Mouse (Mus musculus) megakaryocyte progenitor cell, adult 5-6 weeks (primary cell): ENCODE measurements around the gene Zbtb46. TPM values are rescaled to one million over a fixed set of nuclear protein-coding genes. Genes with fewer than 3 reads are reported as not detected.

Experiments
- ATAC-seq: replicated peaks from 2 replicates; pipeline ENCODE4 v1.8.0; 2016; ENCODE audit warnings: mild to moderate bottlenecking, moderate TSS enrichment, inconsistent platforms; ENCODE audit not compliant: poor library complexity
- total RNA-seq, 2 experiments: library from RNA; stranded (forward) in 1 of 2; stranded (reverse) in 1 of 2; fragments of 157-497, 149-512 nt in 1 of 2; fragments of 200-1000 nt in 1 of 2; gene quantifications; 2 replicates each; pipeline versions ENCODE4 v1.2.3 to v1.2.4; 2015 to 2017

The Zbtb46 gene
- total RNA-seq (2015) (1.2 and 1.8 TPM in 2 replicates), total RNA-seq (2017) (1.9 and 5.4 TPM in 2 replicates)

GRCm38 (mm10) chr2:181459153-181459672, at the start of gene Zbtb46:
Zbtb46 (minus strand) TSS chr2:181459426.
- ATAC-seq = peak; percentile 13

DNA sequence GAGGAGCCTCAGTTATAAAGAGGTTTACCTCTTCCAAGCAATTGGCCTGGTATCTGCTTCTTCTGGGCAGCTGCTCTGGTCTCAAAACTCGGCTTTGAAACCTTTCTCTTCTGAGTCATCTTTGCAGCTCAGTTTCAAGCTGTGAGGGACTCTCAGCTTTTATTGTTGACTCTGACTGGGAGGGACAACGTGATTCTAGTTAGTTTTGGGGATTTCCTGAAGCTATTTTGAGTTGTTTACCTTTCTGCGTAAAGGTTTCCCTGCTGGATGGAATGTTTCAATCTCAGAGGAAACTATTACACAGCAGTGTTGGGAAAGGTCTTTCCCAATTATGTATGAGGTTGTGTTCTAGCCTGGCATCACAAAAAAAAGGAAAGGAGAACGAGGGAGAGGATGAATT, 39.4 kb upstream of the Zbtb46 start:
- no peak for ATAC-seq

- ATAC-seq = peak; percentile 68
Measured at GRCm38 (mm10) chr2:181497548-181497875, 38.3 kb upstream of the Zbtb46 start.

- peak; percentile 76 for ATAC-seq
Measured at GRCm38 (mm10) chr2:181496831-181497547, 37.8 kb upstream of the Zbtb46 start, which contains the start of gene Tpd52l2. Tpd52l2 (plus strand) TSS chr2:181497142.

- ATAC-seq = peak; percentile 51
Measured at GRCm38 (mm10) chr2:181496281-181496680, 37.1 kb upstream of the Zbtb46 start.

DNA sequence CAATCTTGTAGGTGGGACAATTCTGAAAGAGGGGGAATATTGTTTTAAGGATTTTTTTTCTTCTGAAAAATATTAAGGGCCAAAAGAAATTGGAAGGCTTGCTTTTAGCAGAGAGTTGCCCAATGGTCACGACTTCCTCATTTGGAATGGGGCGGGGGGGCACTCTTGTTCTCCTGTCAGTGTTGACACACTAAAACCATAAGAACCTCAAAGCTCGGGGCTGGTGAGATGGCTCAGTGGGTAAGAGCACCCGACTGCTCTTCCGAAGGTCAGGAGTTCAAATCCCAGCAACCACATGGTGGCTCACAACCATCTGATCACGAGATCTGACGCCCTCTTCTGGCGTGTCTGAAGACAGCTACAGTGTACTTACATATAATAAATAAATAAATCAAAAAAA, 36.6 kb upstream of the Zbtb46 start:
- peak; percentile 29; the same call in 1 of the 2 replicates for ATAC-seq

- no peak for ATAC-seq
Measured at GRCm38 (mm10) chr2:181494266-181494945, 35.2 kb upstream of the Zbtb46 start.

- ATAC-seq = no peak
Measured at GRCm38 (mm10) chr2:181493156-181493927, 34.1 kb upstream of the Zbtb46 start, which contains the start of gene Abhd16b. Abhd16b (plus strand) TSS chr2:181493206.

DNA sequence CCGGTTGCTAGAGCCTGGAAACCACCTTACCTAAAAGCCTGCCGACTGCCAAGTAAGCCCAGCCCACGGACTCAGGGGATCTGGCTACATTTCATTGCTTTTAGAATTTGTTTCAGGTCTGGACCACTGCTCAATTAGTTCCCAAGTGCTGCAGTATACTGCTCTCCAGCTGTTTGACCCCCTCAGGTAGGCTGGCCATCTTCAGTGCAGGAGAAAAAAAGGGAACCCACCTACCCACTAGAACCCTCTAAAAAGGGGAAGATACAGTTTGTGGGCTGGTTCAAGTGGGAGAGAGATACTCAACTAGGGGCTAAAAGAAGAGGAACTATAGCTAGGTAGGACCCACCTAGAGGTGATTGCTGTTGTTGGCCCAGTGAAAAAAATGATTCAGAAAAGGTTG, 33.0 kb upstream of the Zbtb46 start:
- ATAC-seq = peak; percentile 18

DNA sequence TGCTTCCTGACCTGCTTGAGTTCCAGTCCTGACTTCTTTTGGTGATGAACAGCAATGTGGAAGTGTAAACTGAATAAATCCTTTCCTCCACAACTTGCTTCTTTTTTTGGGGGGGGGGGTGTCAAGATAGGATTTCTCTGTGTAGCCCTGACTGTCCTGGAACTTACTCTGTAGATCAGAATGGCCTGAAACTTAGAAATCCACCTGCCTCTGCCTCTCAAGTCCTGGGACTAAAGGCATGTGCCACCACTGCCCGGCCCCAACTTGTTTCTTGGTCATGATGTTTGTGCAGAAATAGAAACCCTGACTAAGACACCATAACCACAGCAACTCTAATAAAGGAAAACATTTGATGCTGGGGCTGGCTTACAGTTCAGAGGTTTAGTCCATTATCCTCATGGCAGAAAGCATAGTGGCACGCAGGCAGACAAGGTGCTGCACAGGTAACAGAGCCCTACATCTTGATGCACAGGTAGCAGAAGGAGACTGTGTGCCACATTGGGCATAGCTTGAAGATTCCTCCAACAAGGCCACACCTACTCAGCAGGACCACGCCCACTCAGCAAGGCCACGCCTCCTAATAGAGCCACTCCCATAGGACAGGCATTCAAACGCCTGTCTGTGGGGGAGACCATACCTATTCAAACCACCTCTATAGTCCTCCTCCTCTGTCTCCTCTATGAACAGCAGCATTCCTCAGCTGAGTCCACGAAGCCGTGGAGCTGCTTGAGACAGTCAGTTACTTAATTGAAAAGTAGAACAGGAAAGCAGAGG, 32.4 kb upstream of the Zbtb46 start:
- ATAC-seq = peak; percentile 68

- no peak for ATAC-seq
Measured at GRCm38 (mm10) chr2:181487338-181488277, 28.4 kb upstream of the Zbtb46 start.

- no peak for ATAC-seq
Measured at GRCm38 (mm10) chr2:181485741-181486140, 26.5 kb upstream of the Zbtb46 start.

DNA sequence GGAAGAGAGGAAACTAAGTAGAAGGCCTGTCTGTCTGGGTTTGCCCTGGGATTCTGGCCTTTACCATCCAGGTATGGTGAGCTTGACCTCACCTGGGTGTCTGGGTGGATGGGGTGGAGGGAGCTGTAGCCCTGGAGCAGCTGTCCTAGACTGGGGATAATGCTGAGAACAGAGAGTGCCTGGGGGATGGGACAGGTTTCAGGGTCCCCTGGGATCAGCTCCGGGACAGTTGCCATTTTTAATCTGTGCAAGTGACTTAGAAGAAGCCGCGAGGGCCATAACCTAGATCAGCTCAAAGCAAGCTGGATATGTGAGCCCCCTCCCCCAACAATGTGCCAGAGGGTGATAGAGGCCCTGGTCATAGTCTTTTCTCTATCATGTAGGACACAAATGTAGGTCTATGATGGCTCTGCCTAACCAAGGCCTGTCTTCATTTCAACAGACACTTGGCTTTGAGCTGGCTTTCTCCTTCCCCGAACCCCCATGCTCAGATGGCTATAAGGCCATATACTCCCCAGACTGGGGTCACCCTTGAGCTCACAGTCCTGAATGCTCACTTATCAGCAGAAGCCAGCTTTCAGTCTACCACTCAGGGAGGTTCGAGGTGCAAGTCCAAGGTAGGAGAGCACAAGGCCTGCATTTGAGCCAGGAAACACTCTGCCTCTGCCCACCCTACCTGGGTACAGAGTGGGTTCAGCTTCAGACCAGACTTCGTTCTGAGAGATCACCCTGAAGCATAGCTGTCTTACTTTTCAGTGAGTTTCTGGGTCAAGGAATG, 25.4 kb upstream of the Zbtb46 start:
- ATAC-seq = peak; percentile 9; the same call in 1 of the 2 replicates

DNA sequence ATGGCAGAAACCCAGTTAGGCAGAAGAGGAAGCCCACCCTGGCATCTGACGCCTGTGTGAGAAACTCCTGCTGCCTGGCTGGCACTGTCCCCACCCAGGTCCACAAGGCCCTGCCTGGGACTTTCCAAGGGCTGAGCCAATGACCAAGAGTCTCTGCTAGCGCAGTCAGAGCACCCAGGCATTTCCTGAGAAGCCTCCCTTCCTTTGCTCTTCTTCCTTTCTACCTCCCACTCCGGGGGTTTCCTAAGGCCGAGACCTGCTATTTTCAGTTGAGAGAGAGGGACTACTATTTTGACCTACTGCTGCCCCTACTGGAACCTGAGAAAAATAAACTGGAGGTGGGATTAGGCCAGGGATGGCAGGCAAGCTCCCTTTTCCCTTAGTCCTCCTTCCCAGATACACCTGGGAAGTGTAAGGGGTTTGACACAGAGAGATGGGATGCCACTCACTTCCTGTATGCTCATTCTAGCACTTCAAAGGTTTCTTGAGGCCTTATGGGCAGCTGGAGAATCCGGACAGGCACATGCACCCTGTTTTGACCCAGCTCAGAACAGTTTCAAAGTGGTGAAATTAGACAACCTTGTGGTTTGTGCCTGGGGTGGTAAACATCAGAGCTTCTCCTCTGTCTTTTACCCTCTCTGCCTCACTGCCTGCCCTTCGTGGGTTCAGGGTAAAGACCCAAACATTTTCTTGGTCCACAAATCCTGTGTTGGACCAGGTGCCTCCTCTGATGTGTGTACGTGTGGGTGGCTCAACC, 24.5 kb upstream of the Zbtb46 start:
- peak; percentile 78 for ATAC-seq

DNA sequence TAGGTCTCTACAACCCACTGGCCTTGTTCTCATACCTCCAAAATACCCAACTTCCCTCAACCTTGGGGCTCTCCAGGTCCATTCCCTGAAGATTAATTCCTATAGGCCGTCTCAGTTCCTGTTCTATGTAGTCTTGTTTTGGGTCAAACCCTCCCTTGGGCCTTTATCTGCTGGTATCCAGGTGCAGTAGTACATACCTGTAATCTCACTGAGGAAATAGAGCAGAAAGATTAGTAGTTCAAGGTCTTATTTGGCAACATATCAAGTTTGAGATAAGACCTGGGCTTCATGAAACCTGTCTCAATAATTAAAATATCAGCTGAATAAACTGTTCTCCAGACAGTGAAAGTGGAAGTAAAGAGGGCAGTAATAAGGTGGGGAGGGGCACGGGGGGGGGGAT, 23.9 kb upstream of the Zbtb46 start:
- no peak for ATAC-seq

DNA sequence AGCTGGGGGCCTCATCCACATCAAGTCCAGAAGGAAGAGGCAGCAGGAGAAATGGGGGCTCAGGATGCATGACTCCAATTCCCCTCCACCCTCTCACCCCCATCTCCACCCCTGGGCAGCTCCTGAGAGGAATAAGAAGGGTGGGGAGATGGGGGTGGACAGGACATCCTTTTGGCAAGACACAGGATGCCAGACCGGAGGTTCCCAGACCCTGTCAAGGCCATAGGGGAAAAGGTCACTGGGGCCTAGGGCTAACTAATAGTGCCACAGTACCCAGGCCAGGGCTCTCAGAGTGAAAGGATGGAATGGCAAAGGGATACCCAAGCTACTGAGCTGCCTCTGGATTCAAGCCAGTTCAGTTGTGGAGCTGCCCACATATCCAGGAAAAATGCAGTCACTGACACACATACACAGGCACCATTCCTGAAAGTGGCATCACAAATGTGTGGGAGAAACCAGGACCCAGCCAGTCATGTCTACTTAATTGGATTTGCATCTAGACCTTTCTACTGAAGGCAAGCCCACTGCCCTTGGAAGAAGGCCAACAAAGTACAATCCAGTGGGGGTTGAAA, 13.1 kb upstream of the Zbtb46 start:
- ATAC-seq = no peak

DNA sequence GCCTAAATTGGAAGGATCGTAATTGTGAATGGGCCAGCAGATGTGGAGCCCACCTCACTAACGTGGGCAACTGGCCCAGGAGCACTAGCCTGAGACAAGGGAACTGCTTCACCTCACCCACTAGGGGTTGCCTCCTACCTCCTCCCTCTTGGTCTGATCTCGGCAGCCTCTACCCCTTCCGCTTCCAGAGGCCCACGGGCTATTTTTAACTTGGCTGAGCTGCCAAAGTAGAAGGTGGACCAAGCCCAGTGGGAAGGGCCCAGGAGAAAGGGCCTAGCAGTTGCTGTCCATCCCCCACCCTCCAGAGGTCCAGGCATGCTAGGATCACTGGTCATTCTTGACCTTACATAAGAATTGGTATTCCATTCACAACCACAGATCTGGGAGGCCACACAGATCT, 12.0 kb upstream of the Zbtb46 start:
- peak; percentile 85 for ATAC-seq

DNA sequence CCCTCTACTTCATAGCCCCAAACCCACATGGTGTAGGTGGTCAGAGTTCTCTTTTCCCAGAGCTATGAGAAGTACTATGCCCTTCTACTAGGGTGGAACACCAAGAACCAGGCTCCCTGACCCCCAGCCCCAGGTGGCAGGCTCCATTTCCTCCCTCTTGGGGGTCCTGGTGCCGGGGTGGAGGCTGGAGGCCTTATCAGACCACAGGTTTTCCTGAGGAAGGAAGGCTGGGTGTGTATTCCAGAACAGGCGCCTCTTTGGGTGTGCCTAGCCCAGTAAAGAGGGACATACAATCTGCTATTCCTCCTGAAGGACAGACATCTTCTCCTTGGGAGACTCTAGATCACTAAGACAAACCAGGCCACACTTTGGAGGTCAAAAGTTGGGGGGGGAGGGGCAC, 11.1 kb upstream of the Zbtb46 start:
- ATAC-seq = no peak
